26 mouse cellular contexts compared by ENCODE assay signal in genomic region chr4:93527382-93527781, GRCm38 (mm10).
"Had no signal": no experiment of that assay in that cellular context is flagged by ENCODE, and none has a peak within 500 bp of the region (broad histone marks: within the 10 kb centered on the region; RNA-seq: fewer than 3 reads in every experiment).

No protein-coding gene starts in this region.

- H3K27ac ChIP-seq: heart, adult 2 months; heart, embryonic 10.5 days; heart, embryonic 13.5 days; heart, embryonic 15.5 days; hindbrain, embryonic 10.5 days; hindbrain, embryonic 12.5 days; hindbrain, embryonic 14.5 days; intestine, embryonic 15.5 days; kidney, postnatal 0 days; limb, embryonic 13.5 days; limb, embryonic 15.5 days; liver, embryonic 12.5 days; liver, embryonic 14.5 days had no signal

- H3K9ac ChIP-seq: heart, embryonic 13.5 days; heart, embryonic 15.5 days; hindbrain, embryonic 12.5 days; hindbrain, embryonic 14.5 days; intestine, embryonic 15.5 days; limb, embryonic 13.5 days; limb, embryonic 15.5 days; liver, embryonic 12.5 days; liver, embryonic 14.5 days had no signal

- H3K4me2 ChIP-seq: heart, embryonic 13.5 days; heart, embryonic 15.5 days; hindbrain, embryonic 12.5 days; hindbrain, embryonic 14.5 days; intestine, embryonic 15.5 days; limb, embryonic 13.5 days; limb, embryonic 15.5 days; liver, embryonic 12.5 days had no signal

- ATAC-seq: hindbrain, embryonic 16.5 days; inflammation-experienced regulatory T-cells, adult 6 months; intestine, embryonic 15.5 days; liver, embryonic 12.5 days had no signal

- DNase-seq: gastrocnemius, postnatal 14 days; gastrocnemius, postnatal 36 days; heart, adult 11 months; heart, adult 2 months; heart, postnatal 14 days; heart, postnatal 36 days; kidney, adult 11 months; kidney, postnatal 14 days; kidney, postnatal 36 days; layer of hippocampus, adult 9-11 months; layer of hippocampus, postnatal 36 days; left cerebral cortex, postnatal 4 days had no signal

- H3K4me3 ChIP-seq: heart, adult 2 months; heart, embryonic 10.5 days; heart, embryonic 13.5 days; heart, embryonic 15.5 days; hindbrain, embryonic 10.5 days; hindbrain, embryonic 12.5 days; intestine, embryonic 15.5 days; limb, embryonic 13.5 days; limb, embryonic 15.5 days; liver, embryonic 12.5 days had no signal

- H3K4me1 ChIP-seq: heart, embryonic 10.5 days; heart, embryonic 13.5 days; heart, embryonic 15.5 days; hindbrain, embryonic 10.5 days; hindbrain, embryonic 12.5 days; intestine, embryonic 15.5 days; limb, embryonic 13.5 days; limb, embryonic 15.5 days had no signal

- H3K9me3 ChIP-seq: heart, embryonic 10.5 days; heart, embryonic 13.5 days; heart, embryonic 15.5 days; hindbrain, embryonic 10.5 days; hindbrain, embryonic 12.5 days; intestine, embryonic 15.5 days; limb, embryonic 13.5 days; limb, embryonic 15.5 days; liver, embryonic 12.5 days had no signal

- H3K27me3 ChIP-seq: heart, embryonic 13.5 days; heart, embryonic 15.5 days; hindbrain, embryonic 12.5 days; intestine, embryonic 15.5 days; limb, embryonic 13.5 days; limb, embryonic 15.5 days; liver, embryonic 12.5 days had no signal

- H3K36me3 ChIP-seq: heart, embryonic 10.5 days; heart, embryonic 13.5 days; heart, embryonic 15.5 days; hindbrain, embryonic 10.5 days; hindbrain, embryonic 12.5 days; intestine, embryonic 15.5 days; limb, embryonic 13.5 days; limb, embryonic 15.5 days; liver, embryonic 12.5 days had no signal
